Mouse (Mus musculus): ENCODE measurements at regions not wholly inside any gene's neighbourhood (a gene's known extent, or its start where the extent isn't known, plus 50 kb on each side); places are given as distances from the start of the nearest gene placed in this dataset.

- Histone ChIP-seq H3K27ac (ENCODE audit: low read depth, low read length) (no peak overlapping the region), H3K4me3 (ENCODE audit: low read depth, low read length) (no peak overlapping the region), H3K4me1 (ENCODE audit: control insufficient read depth, insufficient read depth, low read length) (peaks cover 34% of the 10 kb centered on the region), H3K4me2 (ENCODE audit: low read depth) (no peak overlapping the region), H3K27me3 (ENCODE audit: control insufficient read depth, insufficient read depth, low read length) (no peaks in the 10 kb centered on the region), H3K9me3 (ENCODE audit: control insufficient read depth, low read length) (no peaks in the 10 kb centered on the region), H3K9ac (ENCODE audit: low read length) (no peak overlapping the region), H3K36me3 (ENCODE audit: control insufficient read depth, insufficient read depth, low read length) (no peaks in the 10 kb centered on the region)
- DNase-seq (ENCODE audit: low spot score) (no peak), ATAC-seq (ENCODE audit: insufficient read depth, low FRiP score, low TSS enrichment) (no peak)
- 87% methylated on average over 11 of the region's 11 CpGs for WGBS
Measured at GRCm38 (mm10) chr11:112874239-112874638, 92.2 kb downstream of the Sox9 start.

GRCm38 (mm10) chr11:112876226-112876625 lies 94.2 kb downstream of the Sox9 start:
- H3K9ac ChIP-seq (ENCODE audit: low read length): no peak overlapping the region
- no peak for DNase-seq (ENCODE audit: low spot score)
- ATAC-seq (ENCODE audit: insufficient read depth, low FRiP score, low TSS enrichment): no peak

GRCm38 (mm10) chr11:112878436-112878835 lies 96.4 kb downstream of the Sox9 start:
- Histone ChIP-seq H3K9ac (ENCODE audit: low read length) (no peak overlapping the region), H3K36me3 (ENCODE audit: control insufficient read depth, insufficient read depth, low read length) (no peaks in the 10 kb centered on the region), H3K4me1 (ENCODE audit: control insufficient read depth, insufficient read depth, low read length) (peaks cover 4% of the 10 kb centered on the region; the same call in 1 of the 2 replicates), H3K4me2 (ENCODE audit: low read depth) (no peak overlapping the region), H3K9me3 (ENCODE audit: control insufficient read depth, low read length) (no peaks in the 10 kb centered on the region), H3K27ac (ENCODE audit: low read depth, low read length) (no peak overlapping the region), H3K27me3 (ENCODE audit: control insufficient read depth, insufficient read depth, low read length) (no peaks in the 10 kb centered on the region), H3K4me3 (ENCODE audit: low read depth, low read length) (no peak overlapping the region)
- no peak for ATAC-seq (ENCODE audit: insufficient read depth, low FRiP score, low TSS enrichment)
- no peak for DNase-seq (ENCODE audit: low spot score)

More at GRCm38 (mm10) chr11:112876226-112876625, 94.2 kb downstream of the Sox9 start:
- 45% methylated on average over 8 of the region's 8 CpGs for WGBS
- Histone ChIP-seq H3K4me1 (ENCODE audit: control insufficient read depth, insufficient read depth, low read length) (peaks cover 24% of the 10 kb centered on the region), H3K9me3 (ENCODE audit: control insufficient read depth, low read length) (no peaks in the 10 kb centered on the region), H3K4me3 (ENCODE audit: low read depth, low read length) (no peak overlapping the region), H3K27me3 (ENCODE audit: control insufficient read depth, insufficient read depth, low read length) (no peaks in the 10 kb centered on the region), H3K27ac (ENCODE audit: low read depth, low read length) (no peak overlapping the region), H3K4me2 (ENCODE audit: low read depth) (no peak overlapping the region), H3K36me3 (ENCODE audit: control insufficient read depth, insufficient read depth, low read length) (no peaks in the 10 kb centered on the region)

GRCm38 (mm10) chr11:112880736-112881135 lies 98.7 kb downstream of the Sox9 start:
- 89% methylated on average over 3 of the region's 3 CpGs for WGBS
- H3K36me3 ChIP-seq (ENCODE audit: control insufficient read depth, insufficient read depth, low read length): no peaks in the 10 kb centered on the region
- no peak overlapping the region for H3K27ac ChIP-seq (ENCODE audit: low read depth, low read length)
- H3K9me3 ChIP-seq (ENCODE audit: control insufficient read depth, low read length): no peaks in the 10 kb centered on the region
- no peak for DNase-seq (ENCODE audit: low spot score)
- ATAC-seq (ENCODE audit: insufficient read depth, low FRiP score, low TSS enrichment): no peak
- 0 out of 2 replicates have a peak, but pooled peaks cover 4% of the 10 kb centered on the region for H3K4me1 ChIP-seq (ENCODE audit: control insufficient read depth, insufficient read depth, low read length)
- no peaks in the 10 kb centered on the region for H3K27me3 ChIP-seq (ENCODE audit: control insufficient read depth, insufficient read depth, low read length)
- H3K4me3 ChIP-seq (ENCODE audit: low read depth, low read length): no peak overlapping the region
- no peak overlapping the region for H3K9ac ChIP-seq (ENCODE audit: low read length)
- no peak overlapping the region for H3K4me2 ChIP-seq (ENCODE audit: low read depth)

DNA sequence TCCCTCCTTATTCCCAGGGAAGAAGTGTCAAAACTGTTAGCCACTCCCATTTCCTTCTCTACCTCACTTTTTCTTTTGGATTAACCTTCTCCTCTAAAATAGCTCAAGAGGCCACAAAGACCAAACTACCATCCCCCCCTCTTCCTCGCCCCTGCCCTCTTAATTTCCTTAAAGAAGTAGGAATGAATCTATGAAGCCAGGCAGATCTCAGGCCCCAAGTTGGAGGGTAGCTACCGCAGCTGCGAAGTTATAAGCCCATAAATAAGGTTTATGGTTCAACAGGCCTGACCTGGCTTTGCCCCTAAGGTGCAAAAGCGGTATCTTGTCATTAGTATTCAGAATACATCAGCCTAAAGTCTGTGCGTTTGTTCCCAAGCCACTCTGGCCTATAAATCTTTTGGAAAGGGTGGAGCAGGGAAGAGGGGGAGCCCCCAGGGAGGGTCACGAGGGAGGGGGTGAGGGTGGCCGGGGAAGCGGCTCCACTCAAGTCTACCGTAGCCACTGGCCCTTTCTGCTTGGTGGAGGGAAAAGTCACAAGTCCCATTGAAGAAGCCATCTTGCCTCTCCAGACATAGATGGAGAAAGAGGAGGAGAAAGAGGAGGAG lies 103.4 kb downstream of the Sox9 start:
- H3K4me3 ChIP-seq (ENCODE audit: low read depth, low read length): no peak overlapping the region
- H3K4me2 ChIP-seq (ENCODE audit: low read depth): no peak overlapping the region
- H3K9ac ChIP-seq (ENCODE audit: low read length): no peak overlapping the region
- ATAC-seq (ENCODE audit: insufficient read depth, low FRiP score, low TSS enrichment) (peak; percentile 90), DNase-seq (ENCODE audit: low spot score) (peak; percentile 80)
- H3K27me3 ChIP-seq (ENCODE audit: control insufficient read depth, insufficient read depth, low read length): no peaks in the 10 kb centered on the region
- no peaks in the 10 kb centered on the region for H3K36me3 ChIP-seq (ENCODE audit: control insufficient read depth, insufficient read depth, low read length)
- H3K27ac ChIP-seq (ENCODE audit: low read depth, low read length): no peak overlapping the region
- peaks cover 6% of the 10 kb centered on the region; the same call in 1 of the 2 replicates for H3K4me1 ChIP-seq (ENCODE audit: control insufficient read depth, insufficient read depth, low read length)
- no peaks in the 10 kb centered on the region for H3K9me3 ChIP-seq (ENCODE audit: control insufficient read depth, low read length)
- 12% methylated on average over 7 of the region's 9 CpGs for WGBS

- Histone ChIP-seq H3K9me3 (ENCODE audit: control insufficient read depth, low read length) (no peaks in the 10 kb centered on the region), H3K4me2 (ENCODE audit: low read depth) (no peak overlapping the region), H3K4me1 (ENCODE audit: control insufficient read depth, insufficient read depth, low read length) (peaks cover 6% of the 10 kb centered on the region; the same call in 1 of the 2 replicates), H3K36me3 (ENCODE audit: control insufficient read depth, insufficient read depth, low read length) (no peaks in the 10 kb centered on the region), H3K4me3 (ENCODE audit: low read depth, low read length) (no peak overlapping the region), H3K27me3 (ENCODE audit: control insufficient read depth, insufficient read depth, low read length) (no peaks in the 10 kb centered on the region), H3K27ac (ENCODE audit: low read depth, low read length) (peak overlapping the region; percentile 45), H3K9ac (ENCODE audit: low read length) (no peak overlapping the region)
- 73% methylated on average over 16 of the region's 16 CpGs for WGBS
- ATAC-seq (ENCODE audit: insufficient read depth, low FRiP score, low TSS enrichment) (0 out of 2 replicates have a peak, but pooled peaks have one; percentile 17), DNase-seq (ENCODE audit: low spot score) (no peak)
Measured at GRCm38 (mm10) chr11:112886139-112886538, 104.1 kb downstream of the Sox9 start.

GRCm38 (mm10) chr11:112889760-112890159 lies 107.7 kb downstream of the Sox9 start:
- Histone ChIP-seq H3K36me3 (ENCODE audit: control insufficient read depth, insufficient read depth, low read length) (no peaks in the 10 kb centered on the region), H3K27ac (ENCODE audit: low read depth, low read length) (no peak overlapping the region), H3K4me1 (ENCODE audit: control insufficient read depth, insufficient read depth, low read length) (peaks cover 6% of the 10 kb centered on the region; the same call in 1 of the 2 replicates), H3K9me3 (ENCODE audit: control insufficient read depth, low read length) (no peaks in the 10 kb centered on the region), H3K4me3 (ENCODE audit: low read depth, low read length) (no peak overlapping the region), H3K27me3 (ENCODE audit: control insufficient read depth, insufficient read depth, low read length) (no peaks in the 10 kb centered on the region), H3K4me2 (ENCODE audit: low read depth) (no peak overlapping the region), H3K9ac (ENCODE audit: low read length) (no peak overlapping the region)
- ATAC-seq (ENCODE audit: insufficient read depth, low FRiP score, low TSS enrichment) (no peak), DNase-seq (ENCODE audit: low spot score) (no peak)
- WGBS: 93% methylated on average over 6 of the region's 6 CpGs

GRCm38 (mm10) chr11:112897597-112897996 lies 115.6 kb downstream of the Sox9 start:
- no peak for DNase-seq (ENCODE audit: low spot score)
- H3K27me3 ChIP-seq (ENCODE audit: control insufficient read depth, insufficient read depth, low read length): no peaks in the 10 kb centered on the region
- H3K9ac ChIP-seq (ENCODE audit: low read length): no peak overlapping the region
- no peak overlapping the region for H3K4me3 ChIP-seq (ENCODE audit: low read depth, low read length)
- no peak overlapping the region for H3K4me2 ChIP-seq (ENCODE audit: low read depth)
- 89% methylated on average over 2 of the region's 2 CpGs for WGBS
- H3K9me3 ChIP-seq (ENCODE audit: control insufficient read depth, low read length): no peaks in the 10 kb centered on the region
- no peak for ATAC-seq (ENCODE audit: insufficient read depth, low FRiP score, low TSS enrichment)
- H3K4me1 ChIP-seq (ENCODE audit: control insufficient read depth, insufficient read depth, low read length): no peaks in the 10 kb centered on the region
- H3K36me3 ChIP-seq (ENCODE audit: control insufficient read depth, insufficient read depth, low read length): no peaks in the 10 kb centered on the region
- H3K27ac ChIP-seq (ENCODE audit: low read depth, low read length): no peak overlapping the region

- DNase-seq (ENCODE audit: low spot score) (no peak), ATAC-seq (ENCODE audit: insufficient read depth, low FRiP score, low TSS enrichment) (no peak)
- H3K27me3 ChIP-seq (ENCODE audit: control insufficient read depth, insufficient read depth, low read length): no peaks in the 10 kb centered on the region
- H3K9ac ChIP-seq (ENCODE audit: low read length): no peak overlapping the region
- no peak overlapping the region for H3K27ac ChIP-seq (ENCODE audit: low read depth, low read length)
- H3K4me1 ChIP-seq (ENCODE audit: control insufficient read depth, insufficient read depth, low read length): no peaks in the 10 kb centered on the region
- H3K9me3 ChIP-seq (ENCODE audit: control insufficient read depth, low read length): no peaks in the 10 kb centered on the region
- no peaks in the 10 kb centered on the region for H3K36me3 ChIP-seq (ENCODE audit: control insufficient read depth, insufficient read depth, low read length)
- no peak overlapping the region for H3K4me2 ChIP-seq (ENCODE audit: low read depth)
- no peak overlapping the region for H3K4me3 ChIP-seq (ENCODE audit: low read depth, low read length)
- WGBS: 38% methylated on average over 3 of the region's 3 CpGs
Measured at GRCm38 (mm10) chr11:112902618-112903017, 120.6 kb downstream of the Sox9 start.
